Mouse (Mus musculus) lung, postnatal 0 days (tissue): ENCODE measurements around the gene Prlr. TPM values are rescaled to one million over a fixed set of nuclear protein-coding genes. Genes with fewer than 3 reads are reported as not detected.

Experiments
- ATAC-seq: fragments of 200-750 bp; cut with Nextera tagmentation; 2 replicates; pipeline ENCODE4 v1.8.0; 2017; ENCODE audit warnings: moderate library complexity
- DNase-seq: peaks from one replicate; pipeline ENCODE4 v3.0.0-alpha.2; 2016; ENCODE audit warnings: low spot score
- H3K27ac ChIP-seq: fragments of 300-500 bp; sonication (generic); 2 replicates; pipeline ENCODE4 v1.5.1; 2014; ENCODE audit warnings: antibody characterized with exemption, mild to moderate bottlenecking, low read length, mixed read lengths
- H3K27me3 ChIP-seq: fragments of 300-500 bp; sonication (generic); replicated peaks from 2 replicates; pipeline ENCODE4 v1.6.1; 2014; ENCODE audit warnings: low read length, mixed read lengths; ENCODE audit not compliant: insufficient read depth
- H3K36me3 ChIP-seq: fragments of 300-500 bp; sonication (generic); 2 replicates; pipeline ENCODE4 v1.6.1; 2014; ENCODE audit warnings: low read length, mixed read lengths; ENCODE audit not compliant: insufficient read depth
- H3K4me1 ChIP-seq: fragments of 300-500 bp; sonication (generic); 2 replicates; pipeline ENCODE4 v1.6.1; 2014; ENCODE audit warnings: antibody characterized with exemption, low read depth, low read length, mixed read lengths; ENCODE audit not compliant: insufficient read depth
- H3K4me2 ChIP-seq: fragments of 300-500 bp; sonication (generic); replicated peaks from 2 replicates; pipeline ENCODE4 v1.6.1; 2014; ENCODE audit warnings: low read depth, mild to moderate bottlenecking, low read length, moderate library complexity, mixed read lengths
- H3K4me3 ChIP-seq: fragments of 300-500 bp; sonication (generic); 2 replicates; pipeline ENCODE4 v1.5.1; 2014; ENCODE audit warnings: low read depth, low read length
- H3K9ac ChIP-seq: fragments of 300-500 bp; sonication (generic); replicated peaks from 2 replicates; pipeline ENCODE4 v1.6.1; 2014; ENCODE audit warnings: low read depth, mild to moderate bottlenecking
- H3K9me3 ChIP-seq: fragments of 300-500 bp; sonication (generic); 2 replicates; pipeline ENCODE4 v1.6.1; 2016; ENCODE audit warnings: low read length, mixed read lengths
- CTCF ChIP-seq: IDR thresholded peaks from 2 replicates; pipeline ENCODE4 v1.5.1; 2016; ENCODE audit warnings: antibody characterized with exemption, mild to moderate bottlenecking
- EP300 ChIP-seq: IDR thresholded peaks from 2 replicates; pipeline ENCODE4 v1.6.1; 2016; ENCODE audit warnings: antibody characterized with exemption, mild to moderate bottlenecking, control low read depth
- WGBS: fragments of 180-500 bp; shearing (Covaris S2); extraction: QIAGEN DNeasy Blood & Tissue Kit; methylation state at CpG from one replicate; pipeline ENCODE4 v1.1.7; 2014; 5-methylcytosine and 5-hydroxymethylcytosine counted together
- polyA plus RNA-seq: library from polyadenylated mRNA; unstranded; fragments of >200 nt; fragmentation: Nextera tagmentation; extraction: Ambion mirVana; gene quantifications from 2 replicates; pipeline ENCODE4 v1.2.1, GENCODE M21; 2015

Prlr gene
- polyA plus RNA-seq, 1 experiment from 2014 or later, result 0.61 TPM

GRCm38 (mm10) chr15:10240228-10240795, 63.3 kb downstream of the Prlr start:
- no peaks in the 10 kb centered on the region for H3K9me3 ChIP-seq
- WGBS, result 73% methylated on average over 5 of the region's 5 CpGs
- H3K4me2 ChIP-seq, result no peak overlapping the region
- H3K4me3 ChIP-seq, result no peak overlapping the region
- no peak for ATAC-seq
- no peak overlapping the region for H3K27ac ChIP-seq
- no peak overlapping the region for H3K9ac ChIP-seq
- H3K36me3 ChIP-seq, result no peaks in the 10 kb centered on the region
- no peak for DNase-seq
- no peaks in the 10 kb centered on the region for H3K4me1 ChIP-seq
- TF ChIP-seq CTCF (no peak), EP300 (no peak)
- H3K27me3 ChIP-seq, result no peaks in the 10 kb centered on the region

- no peak for ATAC-seq
- no peak for TF ChIP-seq CTCF
- TF ChIP-seq EP300, result no peak
- H3K9ac ChIP-seq, result no peak overlapping the region
Measured at GRCm38 (mm10) chr15:10242250-10242649, 65.2 kb downstream of the Prlr start.

GRCm38 (mm10) chr15:10249285-10249684, 72.2 kb downstream of the Prlr start:
- Histone ChIP-seq H3K9ac (no peak overlapping the region), H3K36me3 (no peaks in the 10 kb centered on the region), H3K27ac (no peak overlapping the region), H3K4me1 (no peaks in the 10 kb centered on the region; the same call in 1 of the 2 replicates), H3K4me3 (no peak overlapping the region), H3K4me2 (no peak overlapping the region), H3K9me3 (no peaks in the 10 kb centered on the region), H3K27me3 (no peaks in the 10 kb centered on the region)
- ATAC-seq (no peak), DNase-seq (no peak)
- TF ChIP-seq CTCF (no peak), EP300 (no peak)
- WGBS, result 67% methylated on average over 4 of the region's 4 CpGs

More at GRCm38 (mm10) chr15:10242250-10242649, 65.2 kb downstream of the Prlr start:
- no peak for DNase-seq
- Histone ChIP-seq H3K36me3 (no peaks in the 10 kb centered on the region), H3K4me1 (no peaks in the 10 kb centered on the region), H3K9me3 (no peaks in the 10 kb centered on the region), H3K27ac (no peak overlapping the region), H3K4me2 (no peak overlapping the region), H3K4me3 (no peak overlapping the region), H3K27me3 (no peaks in the 10 kb centered on the region)

GRCm38 (mm10) chr15:10250784-10251183, 73.7 kb downstream of the Prlr start:
- ATAC-seq (peak; percentile 90), DNase-seq (peak; percentile 73)
- Histone ChIP-seq H3K4me3 (no peak overlapping the region), H3K4me1 (no peaks in the 10 kb centered on the region; the same call in 1 of the 2 replicates), H3K9ac (no peak overlapping the region), H3K4me2 (no peak overlapping the region), H3K36me3 (no peaks in the 10 kb centered on the region), H3K9me3 (no peaks in the 10 kb centered on the region), H3K27ac (no peak overlapping the region), H3K27me3 (no peaks in the 10 kb centered on the region)
- TF ChIP-seq CTCF (no peak), EP300 (no peak; the same call in 1 of the 2 replicates)
- WGBS, result 35% methylated on average over 6 of the region's 6 CpGs

- TF ChIP-seq EP300 (no peak), CTCF (no peak)
- no peak for ATAC-seq
- 64% methylated on average over 1 of the region's 1 CpGs for WGBS
- Histone ChIP-seq H3K36me3 (no peaks in the 10 kb centered on the region), H3K4me2 (no peak overlapping the region), H3K9ac (no peak overlapping the region), H3K4me3 (no peak overlapping the region), H3K9me3 (no peaks in the 10 kb centered on the region), H3K27me3 (no peaks in the 10 kb centered on the region), H3K27ac (no peak overlapping the region), H3K4me1 (no peaks in the 10 kb centered on the region; the same call in 1 of the 2 replicates)
- no peak for DNase-seq
Measured at GRCm38 (mm10) chr15:10252526-10252925, 75.5 kb downstream of the Prlr start.

GRCm38 (mm10) chr15:10262219-10262618, 85.2 kb downstream of the Prlr start:
- WGBS, result 82% methylated on average over 2 of the region's 2 CpGs
- Histone ChIP-seq H3K9ac (no peak overlapping the region), H3K4me1 (no peaks in the 10 kb centered on the region), H3K4me3 (no peak overlapping the region), H3K36me3 (no peaks in the 10 kb centered on the region), H3K27ac (no peak overlapping the region), H3K27me3 (no peaks in the 10 kb centered on the region), H3K4me2 (no peak overlapping the region), H3K9me3 (no peaks in the 10 kb centered on the region)
- DNase-seq (peak; percentile 43), ATAC-seq (no peak)
- TF ChIP-seq CTCF, result no peak
- no peak for TF ChIP-seq EP300

- Histone ChIP-seq H3K4me2 (no peak overlapping the region), H3K9ac (no peak overlapping the region), H3K27ac (no peak overlapping the region), H3K27me3 (no peaks in the 10 kb centered on the region), H3K9me3 (no peaks in the 10 kb centered on the region), H3K36me3 (no peaks in the 10 kb centered on the region), H3K4me1 (no peaks in the 10 kb centered on the region), H3K4me3 (no peak overlapping the region)
- no peak for DNase-seq
- no peak for TF ChIP-seq CTCF
- TF ChIP-seq EP300, result no peak
- 90% methylated on average over 1 of the region's 1 CpGs for WGBS
- no peak for ATAC-seq
Measured at GRCm38 (mm10) chr15:10262641-10263040, 85.6 kb downstream of the Prlr start.
